Mouse (Mus musculus) neural tube, embryonic 14.5 days (tissue): Measurements from ENCODE around the gene Nmnat3. TPM values are rescaled to one million over a fixed set of nuclear protein-coding genes. Genes with fewer than 3 reads are reported as not detected.

Experiments
- ATAC-seq: fragments of 200-750 bp; cut with Nextera tagmentation; 2 replicates; pipeline ENCODE4 v1.8.0; 2017; ENCODE audit warnings: low read depth, mild to moderate bottlenecking, moderate TSS enrichment, moderate library complexity
- H3K27ac ChIP-seq: fragments of 300-500 bp; sonication (generic); 2 replicates; pipeline ENCODE4 v1.5.1; 2014; ENCODE audit warnings: low read depth, mild to moderate bottlenecking, control low read depth, low read length, moderate library complexity, mixed read lengths
- H3K27me3 ChIP-seq: fragments of 300-500 bp; sonication (generic); 2 replicates; pipeline ENCODE4 v1.6.1; 2014; ENCODE audit warnings: low read length; ENCODE audit not compliant: control insufficient read depth, insufficient read depth
- H3K36me3 ChIP-seq: fragments of 300-500 bp; sonication (generic); 2 replicates; pipeline ENCODE4 v1.6.1; 2014; ENCODE audit warnings: low read length, mixed read lengths; ENCODE audit not compliant: control insufficient read depth, insufficient read depth
- H3K4me1 ChIP-seq: fragments of 300-500 bp; sonication (generic); 2 replicates; pipeline ENCODE4 v1.6.1; 2014; ENCODE audit warnings: low read length; ENCODE audit not compliant: control insufficient read depth, insufficient read depth
- H3K4me2 ChIP-seq: fragments of 300-500 bp; sonication (generic); 2 replicates; pipeline ENCODE4 v1.6.1; 2014; ENCODE audit warnings: mild to moderate bottlenecking, low read depth, low read length, control low read depth
- H3K4me3 ChIP-seq: fragments of 300-500 bp; sonication (generic); 2 replicates; pipeline ENCODE4 v1.5.1; 2014; ENCODE audit warnings: low read depth, low read length, control low read depth, mixed read lengths
- H3K9ac ChIP-seq: fragments of 300-500 bp; sonication (generic); replicated peaks from 2 replicates; pipeline ENCODE4 v1.6.1; 2014; ENCODE audit warnings: low read depth, mild to moderate bottlenecking, control low read depth, low read length, mixed read lengths
- H3K9me3 ChIP-seq: fragments of 300-500 bp; sonication (generic); 2 replicates; pipeline ENCODE4 v1.6.1; 2016; ENCODE audit warnings: low read length; ENCODE audit not compliant: control insufficient read depth
- WGBS: fragments of 180-500 bp; shearing (Covaris S2); extraction: QIAGEN DNeasy Blood & Tissue Kit; methylation state at CpG from one replicate; pipeline ENCODE4 v1.1.7; 2014; 5-methylcytosine and 5-hydroxymethylcytosine counted together
- polyA plus RNA-seq: library from polyadenylated mRNA; unstranded; fragments of >200 nt; fragmentation: Nextera tagmentation; extraction: Ambion mirVana; gene quantifications from 2 replicates; pipeline ENCODE4 v1.2.1, GENCODE M21; 2014

Nmnat3 gene
- polyA plus RNA-seq, 1 experiment from 2014 or later, result 1.6 TPM

DNA sequence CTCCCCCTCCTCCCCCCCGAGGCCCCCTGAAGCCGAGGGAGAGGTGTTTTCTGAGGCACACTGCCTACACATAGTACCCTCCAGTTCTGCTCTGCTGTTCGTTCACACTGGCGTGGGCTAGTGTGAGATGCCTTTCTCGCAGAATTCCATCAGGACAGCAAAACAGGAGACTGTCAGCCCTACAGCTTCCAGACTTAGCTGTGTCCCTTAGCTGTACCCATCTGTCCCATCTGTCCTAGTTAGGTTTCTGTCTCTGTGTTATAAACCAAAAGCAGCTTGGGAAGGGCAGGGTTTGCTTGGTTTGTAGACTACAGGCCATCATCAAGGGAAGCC is 101.4 kb downstream of the Nmnat3 start:
- H3K36me3 ChIP-seq, result no peaks in the 10 kb centered on the region
- no peak overlapping the region for H3K4me3 ChIP-seq
- no peak overlapping the region for H3K9ac ChIP-seq
- H3K4me2 ChIP-seq, result no peak overlapping the region
- H3K27ac ChIP-seq, result no peak overlapping the region
- 91% methylated on average over 5 of the region's 5 CpGs for WGBS
- H3K9me3 ChIP-seq, result no peaks in the 10 kb centered on the region
- no peaks in the 10 kb centered on the region for H3K4me1 ChIP-seq
- H3K27me3 ChIP-seq, result no peaks in the 10 kb centered on the region
- ATAC-seq, result no peak

DNA sequence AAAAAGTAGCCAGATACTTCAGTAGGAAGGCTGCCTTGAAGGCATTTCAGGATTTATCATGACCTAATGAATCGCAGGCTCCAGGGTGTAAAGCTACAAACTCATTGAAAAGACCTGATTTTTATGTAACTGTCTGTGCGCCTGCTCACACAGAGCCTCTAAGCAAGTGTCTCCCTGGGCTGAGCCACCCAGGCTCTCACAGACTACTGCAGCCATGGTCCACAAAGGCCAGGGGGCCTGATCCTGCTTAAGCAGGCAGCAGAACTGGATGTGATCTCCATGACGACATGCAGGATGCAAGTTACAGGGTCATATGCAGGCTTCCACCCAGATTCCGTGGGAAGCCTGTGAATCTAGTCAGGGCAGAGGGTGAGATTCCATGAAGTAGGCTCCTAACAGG is 106.3 kb downstream of the Nmnat3 start:
- Histone ChIP-seq H3K27me3 (no peaks in the 10 kb centered on the region), H3K27ac (no peak overlapping the region), H3K9me3 (no peaks in the 10 kb centered on the region), H3K4me1 (no peaks in the 10 kb centered on the region), H3K4me2 (no peak overlapping the region), H3K9ac (no peak overlapping the region), H3K4me3 (no peak overlapping the region), H3K36me3 (no peaks in the 10 kb centered on the region)
- WGBS, result 71% methylated on average over 4 of the region's 4 CpGs
- no peak for ATAC-seq

DNA sequence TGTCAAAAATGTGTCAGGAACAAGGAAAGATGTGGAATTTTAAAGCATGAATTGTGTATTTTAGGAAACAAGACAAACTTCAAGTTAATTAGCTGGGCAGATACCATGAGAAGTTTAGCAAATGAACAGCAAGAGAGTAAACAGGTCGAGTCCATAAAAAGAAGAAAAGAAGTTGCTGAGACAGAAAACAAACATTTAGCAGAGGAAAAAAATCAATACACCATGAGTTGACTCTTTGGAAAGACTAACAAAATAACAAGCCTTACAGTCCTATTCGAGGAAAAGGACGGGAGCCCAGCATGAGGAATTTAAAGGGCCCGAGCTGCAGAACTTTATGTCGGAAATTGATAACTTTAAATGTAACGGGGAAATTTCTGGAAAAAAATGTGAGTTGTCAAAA is 110.0 kb downstream of the Nmnat3 start:
- Histone ChIP-seq H3K27me3 (no peaks in the 10 kb centered on the region), H3K4me3 (no peak overlapping the region), H3K4me1 (no peaks in the 10 kb centered on the region), H3K9me3 (no peaks in the 10 kb centered on the region), H3K9ac (no peak overlapping the region), H3K36me3 (no peaks in the 10 kb centered on the region), H3K4me2 (no peak overlapping the region), H3K27ac (no peak overlapping the region)
- no peak for ATAC-seq
- WGBS, result 88% methylated on average over 6 of the region's 6 CpGs

DNA sequence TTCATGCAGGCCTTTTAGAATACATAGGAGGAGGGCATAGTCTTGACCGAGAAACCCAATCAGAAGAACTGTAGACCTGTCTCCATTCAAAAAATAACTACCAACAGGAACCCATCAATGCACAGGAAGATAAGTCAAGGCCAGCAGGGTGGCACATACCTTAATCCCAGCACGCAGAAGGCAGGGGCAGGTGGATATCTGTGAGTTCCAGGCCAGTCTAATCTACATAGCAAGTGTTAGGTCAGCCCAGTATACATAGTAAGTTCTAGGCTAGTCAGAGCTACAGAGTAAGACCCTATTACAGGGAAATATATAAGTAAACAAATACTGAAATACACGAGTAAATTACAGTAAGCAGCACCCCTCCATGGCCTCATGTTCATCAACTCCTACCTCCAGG is 110.6 kb downstream of the Nmnat3 start:
- no peak for ATAC-seq
- 90% methylated on average over 3 of the region's 3 CpGs for WGBS
- Histone ChIP-seq H3K4me1 (no peaks in the 10 kb centered on the region), H3K4me2 (no peak overlapping the region), H3K27me3 (no peaks in the 10 kb centered on the region), H3K9ac (no peak overlapping the region), H3K36me3 (no peaks in the 10 kb centered on the region), H3K4me3 (no peak overlapping the region), H3K9me3 (no peaks in the 10 kb centered on the region), H3K27ac (no peak overlapping the region)

DNA sequence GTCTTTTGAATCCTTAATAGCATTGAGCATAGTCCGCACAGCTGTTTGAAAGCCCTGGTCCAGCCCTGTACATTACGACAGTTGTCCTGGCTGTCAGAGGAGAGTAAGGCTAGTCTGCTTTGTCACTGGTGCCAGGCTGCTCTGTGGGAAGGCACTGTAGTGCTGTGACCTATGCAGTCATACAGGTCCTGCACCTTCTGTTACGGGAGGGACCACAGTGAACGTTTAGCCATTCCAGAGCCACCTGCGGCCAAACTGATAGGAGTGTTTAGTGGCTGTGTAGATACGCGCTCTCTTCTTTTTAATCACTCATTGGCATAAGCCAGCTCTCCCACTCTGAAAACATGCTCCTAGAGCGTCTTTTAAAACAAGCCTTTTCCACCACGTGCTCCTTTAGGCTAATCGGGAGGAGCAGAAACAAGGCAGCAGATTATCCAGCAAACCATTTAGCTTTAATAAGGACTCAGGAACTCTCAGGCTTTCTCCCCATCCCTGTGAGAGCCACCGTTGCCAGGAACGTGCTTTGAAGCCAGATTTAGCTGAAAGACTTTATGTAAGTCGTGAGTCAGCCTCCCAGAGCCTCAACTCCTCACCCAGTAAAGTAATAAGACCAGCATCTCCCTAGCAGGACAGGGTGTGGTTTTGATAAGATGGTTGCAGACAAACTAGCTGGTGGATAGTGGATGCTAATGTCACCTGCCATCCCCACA is 113.1 kb downstream of the Nmnat3 start:
- Histone ChIP-seq H3K9ac (no peak overlapping the region), H3K27ac (no peak overlapping the region), H3K36me3 (no peaks in the 10 kb centered on the region), H3K4me3 (no peak overlapping the region), H3K9me3 (no peaks in the 10 kb centered on the region), H3K4me2 (no peak overlapping the region), H3K4me1 (no peaks in the 10 kb centered on the region), H3K27me3 (no peaks in the 10 kb centered on the region)
- WGBS, result 79% methylated on average over 13 of the region's 13 CpGs
- no peak for ATAC-seq

DNA sequence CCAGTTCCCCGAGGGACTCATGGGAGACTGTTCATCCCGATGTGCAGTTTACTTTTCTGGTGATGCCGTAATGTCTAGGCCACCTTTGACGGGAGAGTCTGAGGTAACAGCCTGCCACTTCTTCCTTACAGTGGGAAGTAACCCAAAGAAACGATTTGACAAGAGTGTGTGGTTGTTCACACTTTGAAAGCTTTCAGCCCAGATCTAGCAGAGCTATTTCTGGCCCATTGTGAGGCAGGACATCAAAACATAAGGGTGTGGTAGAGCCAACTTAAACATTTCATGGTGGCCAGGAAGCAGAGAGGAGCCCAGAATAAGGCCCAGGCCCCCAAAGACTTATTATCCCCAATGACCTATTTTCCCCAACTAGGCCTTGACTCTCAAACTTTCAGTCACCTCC is 114.4 kb downstream of the Nmnat3 start:
- Histone ChIP-seq H3K4me3 (no peak overlapping the region), H3K27me3 (no peaks in the 10 kb centered on the region), H3K9me3 (no peaks in the 10 kb centered on the region), H3K4me2 (no peak overlapping the region), H3K9ac (no peak overlapping the region), H3K27ac (no peak overlapping the region), H3K4me1 (no peaks in the 10 kb centered on the region), H3K36me3 (no peaks in the 10 kb centered on the region)
- WGBS, result 82% methylated on average over 5 of the region's 5 CpGs
- ATAC-seq, result no peak

DNA sequence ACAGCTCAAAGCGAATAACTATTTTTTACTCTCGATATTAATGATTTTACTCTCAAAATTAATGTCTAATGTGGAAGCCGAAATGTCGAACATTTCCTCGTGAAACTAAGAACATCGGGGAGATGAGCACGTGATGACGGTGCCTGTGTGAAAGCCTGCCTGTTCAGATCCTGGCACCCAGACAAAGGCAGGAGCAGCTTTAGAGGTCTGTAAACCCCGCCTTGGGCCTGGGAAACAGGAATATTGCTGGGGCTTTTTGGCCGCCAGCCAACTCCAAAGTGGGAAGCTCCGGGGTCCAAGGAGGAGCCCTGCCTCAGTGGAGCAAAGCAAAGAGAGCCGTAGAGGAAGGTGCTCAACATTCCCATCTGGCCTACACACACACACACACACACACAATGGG is 120.5 kb downstream of the Nmnat3 start:
- H3K9me3 ChIP-seq, result no peaks in the 10 kb centered on the region
- WGBS, result 53% methylated on average over 12 of the region's 12 CpGs
- H3K27ac ChIP-seq, result no peak overlapping the region
- no peaks in the 10 kb centered on the region for H3K36me3 ChIP-seq
- no peak overlapping the region for H3K4me2 ChIP-seq
- H3K4me1 ChIP-seq, result no peaks in the 10 kb centered on the region
- H3K27me3 ChIP-seq, result no peaks in the 10 kb centered on the region
- no peak; the same call in 1 of the 2 replicates for ATAC-seq
- no peak overlapping the region for H3K9ac ChIP-seq
- H3K4me3 ChIP-seq, result no peak overlapping the region

DNA sequence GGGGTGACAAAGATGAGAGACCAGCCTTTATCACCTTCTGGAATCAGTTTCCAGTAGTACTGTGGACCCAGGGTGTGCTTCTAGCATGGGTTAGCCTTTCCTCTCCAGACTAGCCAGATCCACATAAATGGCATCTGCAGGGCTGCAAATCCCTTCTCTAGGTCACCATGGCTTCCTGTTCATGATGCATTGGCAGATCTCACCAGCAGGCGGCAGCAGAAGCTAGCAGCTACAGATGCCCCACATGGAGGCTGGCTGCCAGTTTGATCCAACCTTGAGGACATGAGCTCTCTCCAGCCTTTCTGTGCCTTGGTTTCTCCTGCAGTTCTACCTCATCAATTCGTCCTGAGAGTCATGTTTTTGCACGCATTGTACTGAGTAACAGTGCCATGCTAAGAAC is 121.9 kb downstream of the Nmnat3 start:
- H3K4me1 ChIP-seq, result no peaks in the 10 kb centered on the region
- H3K36me3 ChIP-seq, result no peaks in the 10 kb centered on the region
- no peaks in the 10 kb centered on the region for H3K27me3 ChIP-seq
- no peak for ATAC-seq
- no peak overlapping the region for H3K4me2 ChIP-seq
- WGBS, result 29% methylated on average over 3 of the region's 3 CpGs
- no peak overlapping the region for H3K9ac ChIP-seq
- no peak overlapping the region for H3K27ac ChIP-seq
- no peak overlapping the region for H3K4me3 ChIP-seq
- no peaks in the 10 kb centered on the region for H3K9me3 ChIP-seq

DNA sequence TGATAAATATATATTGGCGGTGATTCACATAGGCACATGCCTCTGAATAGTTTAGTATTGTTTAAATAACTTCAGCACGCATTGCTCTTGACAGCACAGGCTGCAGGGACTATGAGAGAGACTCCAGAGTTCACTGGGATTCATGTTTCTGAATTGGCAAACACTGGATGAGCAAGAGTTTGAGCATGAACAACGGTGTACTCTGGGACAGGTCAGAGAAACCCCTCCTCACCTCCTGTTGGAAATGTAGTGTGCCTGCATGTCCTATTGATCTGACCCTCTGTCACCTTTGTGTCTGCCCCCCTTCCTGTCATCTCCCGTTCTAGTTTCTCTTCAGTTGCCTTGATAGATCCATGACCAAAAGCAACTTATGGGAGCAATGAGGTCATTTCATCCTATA is 128.2 kb downstream of the Nmnat3 start:
- H3K9me3 ChIP-seq, result no peaks in the 10 kb centered on the region

More for the DNA sequence above, 128.2 kb downstream of the Nmnat3 start:
- no peak overlapping the region for H3K9ac ChIP-seq
- 90% methylated on average over 4 of the region's 4 CpGs for WGBS
- no peaks in the 10 kb centered on the region for H3K36me3 ChIP-seq
- H3K27me3 ChIP-seq, result no peaks in the 10 kb centered on the region
- H3K4me2 ChIP-seq, result no peak overlapping the region
- no peak for ATAC-seq
- H3K4me3 ChIP-seq, result no peak overlapping the region
- no peak overlapping the region for H3K27ac ChIP-seq
- H3K4me1 ChIP-seq, result no peaks in the 10 kb centered on the region
